Mouse (Mus musculus) right cerebral cortex, postnatal 25 days (tissue): ENCODE results near the gene Atg4a.

Experiments used
- DNase-seq: peaks from one replicate; pipeline ENCODE4 v3.0.0; 2022

Gene Atg4a

GRCm38 (mm10) chrX:140956272-140956940, at the start of gene Atg4a, which contains the start of gene Psmd10:
Gene Atg4a, plus strand, starts transcription at chrX:140956907.
Gene Psmd10, minus strand, starts transcription at chrX:140956728.
- DNase-seq: peak; percentile 87

DNA sequence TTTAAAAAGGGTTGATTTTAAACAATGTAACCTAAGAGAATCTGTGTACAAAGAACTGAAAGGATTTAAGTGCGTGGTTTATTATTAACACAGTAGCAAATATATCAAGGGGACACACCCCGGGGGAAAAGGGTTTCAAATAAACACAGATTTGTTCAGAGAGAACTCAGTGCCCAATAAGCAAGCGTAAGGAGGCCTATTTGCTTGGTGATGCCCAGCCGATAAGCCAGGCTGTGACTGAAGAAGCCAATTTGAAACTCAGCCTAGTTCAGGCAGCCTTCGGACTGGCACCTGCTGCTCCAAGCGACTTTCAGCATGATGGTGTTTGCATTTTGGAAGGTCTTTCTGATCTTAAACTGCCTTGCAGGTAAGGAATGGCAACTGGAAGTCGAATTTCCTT, 49.3 kb upstream of the Atg4a start, which contains the start of gene Vsig1:
Gene Vsig1 (plus strand): TSS at position 249 of the 400 bp plus-strand sequence.
- no peak for DNase-seq

DNA sequence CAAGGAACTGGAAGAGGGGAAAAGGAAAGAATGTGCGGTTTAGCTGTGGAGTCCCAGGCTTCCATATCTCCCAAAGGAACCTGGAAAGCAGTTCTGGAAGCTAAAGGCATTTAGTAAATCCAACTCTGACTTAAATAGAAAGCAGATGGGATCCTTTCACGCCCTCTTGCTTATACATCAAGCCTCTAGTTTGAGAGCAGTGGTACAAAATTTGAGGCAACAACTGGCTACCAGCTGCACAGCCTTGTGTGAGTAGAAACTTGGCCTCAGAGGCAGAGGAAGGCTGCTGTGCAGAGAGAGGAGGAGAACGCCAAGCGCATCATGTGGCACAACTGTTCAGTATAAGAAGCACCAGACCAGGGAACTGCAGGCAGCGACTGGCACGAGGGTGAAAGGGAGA, 35.4 kb upstream of the Atg4a start:
- peak; percentile 3 for DNase-seq

GRCm38 (mm10) chrX:140932066-140932465, 24.6 kb upstream of the Atg4a start:
- DNase-seq: no peak

DNA sequence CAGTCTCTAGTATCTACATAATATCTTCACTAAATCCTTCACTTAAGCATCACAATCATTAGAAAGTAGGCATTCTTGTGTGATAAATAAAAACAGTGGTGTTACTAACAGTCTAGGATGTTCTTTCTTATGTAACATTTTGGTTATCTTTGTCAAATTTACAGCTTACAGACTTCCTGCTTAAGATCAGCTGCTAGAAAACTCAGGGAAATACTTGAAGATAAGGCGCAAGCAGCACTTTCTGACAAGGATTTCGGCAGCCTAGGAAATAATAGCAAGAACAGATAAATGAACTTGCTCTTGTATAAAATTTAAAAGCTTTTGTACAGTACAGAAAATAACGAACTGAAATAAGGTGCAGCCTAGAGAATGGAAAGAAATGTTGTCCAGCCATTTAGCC, 23.4 kb upstream of the Atg4a start:
- DNase-seq: no peak

DNA sequence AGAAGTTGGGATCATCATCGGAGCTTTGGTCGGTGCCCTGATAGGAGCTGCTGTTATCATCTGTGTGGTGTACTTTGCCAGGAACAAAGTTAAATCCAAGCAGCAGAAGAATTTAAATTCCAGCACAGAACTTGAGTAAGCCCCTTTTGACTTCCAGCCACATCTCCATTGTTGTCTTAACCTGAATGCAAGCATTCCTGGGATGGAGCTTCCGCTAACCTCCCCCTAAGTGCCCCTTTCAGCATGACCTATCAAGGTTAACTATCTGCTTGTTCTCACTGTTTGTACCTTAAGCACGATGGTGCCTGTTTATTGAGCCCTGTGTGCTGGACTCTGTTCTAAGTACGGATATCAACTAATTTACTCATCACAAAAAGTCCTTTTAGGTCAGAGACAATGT, 20.4 kb upstream of the Atg4a start:
- DNase-seq: no peak

GRCm38 (mm10) chrX:140953618-140954017, 3.1 kb upstream of the Atg4a start:
- no peak for DNase-seq

GRCm38 (mm10) chrX:140956959-140957358, 252 bp downstream of the Atg4a start:
- DNase-seq: no peak

- no peak for DNase-seq
These were observed 22.2 kb downstream of the Atg4a start for GRCm38 (mm10) chrX:140978943-140979342.

DNA sequence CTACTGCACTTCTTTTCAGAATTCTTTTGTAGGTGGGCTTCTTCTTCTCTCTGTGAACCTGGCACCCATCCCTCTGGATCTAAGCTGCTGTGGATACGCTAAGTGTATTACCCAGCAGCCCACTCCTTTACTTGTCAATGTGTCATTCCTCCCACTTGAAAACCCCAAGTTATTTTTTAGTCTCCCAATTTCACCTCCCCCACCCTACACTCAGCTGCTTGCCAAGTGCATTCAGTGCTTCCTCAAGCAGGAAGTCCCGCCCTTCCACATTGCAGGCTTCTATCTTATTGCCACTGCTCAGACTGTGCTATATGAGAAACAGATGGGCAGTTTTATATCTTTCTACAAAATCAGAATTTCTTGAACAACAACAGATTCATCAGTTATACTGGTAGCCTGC, 22.8 kb downstream of the Atg4a start:
- peak; percentile 8 for DNase-seq

DNA sequence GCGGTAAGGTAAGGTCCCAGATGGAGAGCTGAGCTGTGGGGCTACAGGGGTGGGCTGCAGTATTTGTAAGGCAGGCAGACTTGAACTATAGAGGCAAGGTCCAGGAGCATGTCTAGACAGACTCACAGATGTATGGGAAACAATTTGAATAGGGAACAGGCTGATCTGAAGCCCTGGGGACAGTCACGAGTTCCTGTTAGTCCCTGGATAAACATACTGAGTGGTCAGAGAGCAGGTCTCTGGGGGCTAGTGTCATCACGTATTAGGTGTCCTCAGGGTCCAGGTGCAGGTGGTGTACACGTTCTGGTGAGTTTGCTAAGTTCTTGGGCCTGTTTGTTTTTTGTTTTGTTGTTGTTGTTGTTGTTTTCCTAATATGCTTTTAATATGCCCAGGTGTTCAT, 23.5 kb downstream of the Atg4a start:
- no peak for DNase-seq

- DNase-seq: no peak
These were observed 26.7 kb downstream of the Atg4a start for GRCm38 (mm10) chrX:140983206-140983960.

- no peak for DNase-seq
These were observed 28.1 kb downstream of the Atg4a start for GRCm38 (mm10) chrX:140984795-140985194.

GRCm38 (mm10) chrX:140985256-140985655, 28.5 kb downstream of the Atg4a start:
- no peak for DNase-seq

- DNase-seq: no peak
These were observed 40.3 kb downstream of the Atg4a start for GRCm38 (mm10) chrX:140996909-140997516.

GRCm38 (mm10) chrX:140997912-140998545, 41.3 kb downstream of the Atg4a start:
- DNase-seq: no peak

GRCm38 (mm10) chrX:140998885-140999284, 42.2 kb downstream of the Atg4a start:
- no peak for DNase-seq

GRCm38 (mm10) chrX:141149705-141150104, 193.0 kb downstream of the Atg4a start:
- no peak for DNase-seq

GRCm38 (mm10) chrX:141150290-141150689, 193.6 kb downstream of the Atg4a start:
- DNase-seq: no peak

DNA sequence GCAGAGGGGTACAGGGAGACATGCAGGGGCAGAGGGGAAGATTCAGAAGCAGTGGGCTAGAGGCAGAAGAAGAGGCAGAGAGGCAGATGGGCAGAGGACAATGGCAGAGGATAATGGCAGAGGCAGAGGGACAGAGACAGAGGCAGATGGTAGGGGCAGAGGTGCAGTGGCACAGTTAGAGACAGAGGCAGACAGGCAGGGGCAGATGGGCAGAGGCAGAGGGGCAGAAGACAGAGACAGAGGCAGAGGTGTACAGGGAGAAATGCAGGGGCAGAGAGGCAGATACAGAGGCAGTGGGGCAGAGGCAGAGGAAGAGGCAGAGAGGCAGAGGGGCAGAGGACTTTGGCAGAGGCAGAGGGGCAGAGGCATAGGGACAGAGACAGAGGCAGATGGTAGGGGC, 194.5 kb downstream of the Atg4a start:
- DNase-seq: no peak

- DNase-seq: no peak
These were observed 200.0 kb downstream of the Atg4a start for GRCm38 (mm10) chrX:141156696-141157095.

DNA sequence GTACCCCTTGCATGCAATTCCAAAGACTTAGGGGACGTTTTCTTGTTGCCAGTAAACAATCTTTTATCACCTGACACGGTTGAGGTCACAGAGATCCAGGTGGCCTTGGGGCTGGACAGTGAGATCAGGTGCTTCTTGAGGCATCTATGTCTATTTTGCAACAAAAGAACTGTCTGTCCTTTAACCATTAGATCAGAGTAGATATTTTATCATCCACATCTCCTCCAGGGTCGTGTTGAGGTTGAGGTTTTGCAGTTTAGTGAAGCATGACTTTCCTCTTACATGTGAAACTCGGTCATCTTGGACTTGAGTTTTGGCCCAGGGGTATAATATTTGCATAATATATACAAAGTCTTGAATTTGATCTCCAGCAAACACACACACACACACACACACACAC, 200.9 kb downstream of the Atg4a start:
- DNase-seq: no peak

DNA sequence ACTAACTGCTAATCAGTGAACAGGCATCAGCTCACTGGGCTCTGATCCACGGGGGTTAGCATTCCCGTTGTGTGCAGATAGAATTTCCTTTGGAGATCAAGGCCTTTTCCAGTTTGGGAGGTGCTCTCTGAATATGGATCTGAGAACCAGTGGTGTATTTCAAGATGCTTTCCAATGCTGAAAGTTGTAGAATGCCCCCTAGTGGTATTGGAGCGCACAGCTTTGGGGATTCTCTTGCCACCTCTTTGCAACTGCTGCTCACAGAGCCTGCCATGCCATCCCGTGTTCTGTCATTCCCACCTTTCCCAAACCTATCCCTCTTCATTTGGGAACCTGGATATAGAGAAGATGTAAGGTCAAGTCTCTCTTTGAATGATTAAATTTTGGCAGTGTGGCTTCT, 201.5 kb downstream of the Atg4a start:
- no peak for DNase-seq
